Comparison of ENCODE assay signal across 19 mouse cellular contexts in genomic region chr10:125844336-125844865, GRCm38 (mm10).
DNase-seq lines count a peak whose midpoint lies in the region; ATAC-seq and TF ChIP-seq lines count a peak whose summit lies in the region.
"Had no signal": no experiment of that assay in that cellular context is flagged by ENCODE, and none has a peak within 500 bp of the region (broad histone marks: within the 10 kb centered on the region; RNA-seq: fewer than 3 reads in every experiment).

No protein-coding gene starts in this region.

- no peak overlapping the region for H3K9ac ChIP-seq in kidney, embryonic 15.5 days
- no peak overlapping the region for H3K9ac ChIP-seq in liver, embryonic 11.5 days (ENCODE audit: low read depth, low read length)
- no peak overlapping the region for H3K9ac ChIP-seq in embryonic facial prominence, embryonic 14.5 days (ENCODE audit: low read depth, low read length)
- H3K9ac ChIP-seq: embryonic facial prominence, embryonic 15.5 days; heart, embryonic 15.5 days had no signal

- TF ChIP-seq CTCF in gastrocnemius, adult 2 months (IDR thresholded peaks at IDR 0.05) = no peak

- peak; percentile 35; the same call in 1 of the 2 replicates for ATAC-seq in kidney, embryonic 15.5 days (replicated peaks; ENCODE audit: low FRiP score)
- ATAC-seq in liver, embryonic 11.5 days (replicated peaks; ENCODE audit: low FRiP score) = no peak
- ATAC-seq in embryonic facial prominence, embryonic 14.5 days (ENCODE audit: low read depth) = peak; percentile 66; the same call in 1 of the 2 replicates

- no peaks in the 10 kb centered on the region for H3K27me3 ChIP-seq in kidney, embryonic 15.5 days
- H3K27me3 ChIP-seq in liver, embryonic 11.5 days (replicated peaks; ENCODE audit: control insufficient read depth, insufficient read depth, low read length) = no peaks in the 10 kb centered on the region
- H3K27me3 ChIP-seq in embryonic facial prominence, embryonic 14.5 days (replicated peaks; ENCODE audit: control insufficient read depth, insufficient read depth, low read length) = no peaks in the 10 kb centered on the region
- H3K27me3 ChIP-seq: embryonic facial prominence, embryonic 15.5 days; heart, embryonic 15.5 days; hindbrain, embryonic 15.5 days had no signal

- intact Hi-C loops in gastrocnemius, adult 2 months (cut with DNase I) = no loop called here
- intact Hi-C loops in gastrocnemius, postnatal 14 days (cut with DNase I; ENCODE audit: low total_unique reads) = no loop called here

- no peak overlapping the region for H3K4me2 ChIP-seq in kidney, embryonic 15.5 days
- no peak overlapping the region for H3K4me2 ChIP-seq in liver, embryonic 11.5 days
- no peak overlapping the region for H3K4me2 ChIP-seq in embryonic facial prominence, embryonic 14.5 days (ENCODE audit: low read depth, low read length)

- no peaks in the 10 kb centered on the region for H3K36me3 ChIP-seq in kidney, embryonic 15.5 days
- no peaks in the 10 kb centered on the region for H3K36me3 ChIP-seq in liver, embryonic 11.5 days (ENCODE audit: control insufficient read depth, insufficient read depth, low read length)
- H3K36me3 ChIP-seq in embryonic facial prominence, embryonic 14.5 days (ENCODE audit: control insufficient read depth, insufficient read depth, low read length) = no peaks in the 10 kb centered on the region
- H3K36me3 ChIP-seq: embryonic facial prominence, embryonic 15.5 days; forebrain, embryonic 10.5 days; heart, embryonic 15.5 days; hindbrain, embryonic 15.5 days had no signal

- WGBS in kidney, embryonic 15.5 days = 21% methylated on average over 9 of the region's 9 CpGs
- 47% methylated on average over 9 of the region's 9 CpGs for WGBS in liver, embryonic 11.5 days
- whole genome bisulfite sequencing in embryonic facial prominence, embryonic 14.5 days = 19% methylated on average over 9 of the region's 9 CpGs

- no peak overlapping the region for H3K27ac ChIP-seq in gastrocnemius, adult 2 months
- peak overlapping the region; percentile 56; the same call in 1 of the 2 replicates for H3K27ac ChIP-seq in kidney, embryonic 15.5 days
- no peak overlapping the region for H3K27ac ChIP-seq in liver, embryonic 11.5 days (ENCODE audit: low read depth, low read length)
- H3K27ac ChIP-seq in embryonic facial prominence, embryonic 14.5 days (replicated peaks; ENCODE audit: low read depth, low read length) = no peak overlapping the region
- H3K27ac ChIP-seq: embryonic facial prominence, embryonic 15.5 days; heart, adult 2 months; heart, embryonic 15.5 days; hindbrain, embryonic 15.5 days had no signal

- H3K9me3 ChIP-seq in kidney, embryonic 15.5 days (replicated peaks) = no peaks in the 10 kb centered on the region
- no peaks in the 10 kb centered on the region for H3K9me3 ChIP-seq in liver, embryonic 11.5 days (ENCODE audit: control insufficient read depth, low read length)
- no peaks in the 10 kb centered on the region for H3K9me3 ChIP-seq in embryonic facial prominence, embryonic 14.5 days (ENCODE audit: control insufficient read depth, low read length)
- H3K9me3 ChIP-seq: embryonic facial prominence, embryonic 15.5 days; forebrain, embryonic 10.5 days; heart, embryonic 15.5 days; hindbrain, embryonic 15.5 days had no signal

- peaks cover 30% of the 10 kb centered on the region for H3K4me1 ChIP-seq in kidney, embryonic 15.5 days
- H3K4me1 ChIP-seq in liver, embryonic 11.5 days (replicated peaks; ENCODE audit: control insufficient read depth, insufficient read depth, low read length) = no peaks in the 10 kb centered on the region
- H3K4me1 ChIP-seq in embryonic facial prominence, embryonic 14.5 days (ENCODE audit: control insufficient read depth, insufficient read depth, low read length) = peaks cover 20% of the 10 kb centered on the region

- H3K4me3 ChIP-seq in gastrocnemius, adult 2 months = peak overlapping the region; percentile 33
- no peak overlapping the region for H3K4me3 ChIP-seq in kidney, embryonic 15.5 days (replicated peaks)
- H3K4me3 ChIP-seq in liver, embryonic 11.5 days (ENCODE audit: low read depth, low read length) = no peak overlapping the region
- H3K4me3 ChIP-seq in embryonic facial prominence, embryonic 14.5 days (ENCODE audit: low read depth, low read length) = no peak overlapping the region
- H3K4me3 ChIP-seq: erythroblast, embryonic 14.5 days; heart, adult 2 months had no signal

- DNase-seq in gastrocnemius, adult 2 months = no peak
- no peak for DNase-seq in gastrocnemius, postnatal 14 days
- no peak for DNase-seq in kidney, adult 9 months
- DNase-seq in liver, embryonic 11.5 days (ENCODE audit: low spot score) = peak; percentile 28
- no peak for DNase-seq in liver
- peak; percentile 85 for DNase-seq in embryonic facial prominence, embryonic 14.5 days (ENCODE audit: low spot score)
- DNase-seq in adrenal gland, postnatal 4 days (ENCODE audit: low spot score in 2 of 2) = no peak
- DNase-seq: adrenal gland, postnatal 14 days; cerebellum, adult 18-20 months; cerebellum, adult 9-11 months; cerebellum, postnatal 36 days; heart, adult 2 months; heart, postnatal 14 days had no signal

Comparison
In these comparisons a context has a peak if more than half of its experiments do, and no peak if none do; other contexts are left out.
1. DNase-seq: peak in liver, embryonic 11.5 days (single experiment) and embryonic facial prominence, embryonic 14.5 days (single experiment); none in gastrocnemius, adult 2 months (single experiment), gastrocnemius, postnatal 14 days (single experiment), kidney, adult 9 months (single experiment), liver (single experiment) and adrenal gland, postnatal 4 days (0 of 2).